Mouse (Mus musculus): ENCODE data around the gene Itfg2. TPM values are rescaled to one million over a fixed set of nuclear protein-coding genes. Genes with fewer than 3 reads are reported as not detected.
A peak's percentile ranks its signal among the peaks of the same experiment; 100 is the strongest.

The Itfg2 gene
- polyA plus RNA-seq, 1 experiment from 2014 or later = 24.4 TPM

DNA sequence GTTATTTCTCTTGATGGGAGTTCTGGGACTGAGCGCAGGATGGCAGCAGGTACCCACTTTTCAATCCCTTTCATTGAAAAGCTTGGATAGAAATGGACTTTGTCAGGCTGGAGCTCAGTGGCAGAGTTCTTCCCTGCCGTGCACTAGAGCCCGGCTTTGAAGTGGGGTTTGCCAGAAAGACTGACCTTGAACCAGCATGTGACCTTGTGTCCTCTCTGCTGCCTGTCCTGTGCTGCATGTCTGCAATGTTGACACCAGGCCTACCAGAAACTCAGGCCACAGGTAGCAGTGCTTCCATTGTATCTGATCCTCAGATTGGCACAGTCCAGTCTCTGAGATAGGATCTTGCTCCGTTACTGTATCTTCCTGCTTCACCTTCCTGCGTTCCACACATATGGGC lies 54.7 kb downstream of the Itfg2 start:
- no peak for ATAC-seq
- no peak overlapping the region for H3K27ac ChIP-seq

DNA sequence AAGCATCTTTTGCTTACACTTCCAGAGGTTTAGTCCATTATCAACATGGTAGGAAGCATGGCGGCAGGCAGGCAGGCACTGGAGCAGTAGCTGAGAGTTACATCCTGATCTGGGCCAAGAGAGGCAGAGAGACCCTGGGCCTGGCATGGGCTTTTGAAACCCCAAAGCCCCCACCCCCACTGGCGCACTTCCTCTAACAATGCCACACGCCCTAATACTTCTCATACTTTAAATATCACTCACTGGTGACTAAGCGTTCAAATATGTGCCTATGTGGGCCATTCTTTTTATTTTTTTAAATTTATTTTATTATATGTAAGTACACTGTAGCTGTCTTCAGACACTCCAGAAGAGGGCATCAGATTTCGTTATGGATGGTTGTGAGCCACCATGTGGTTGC lies 58.3 kb downstream of the Itfg2 start:
- H3K36me3 ChIP-seq = peaks cover 38% of the 10 kb centered on the region
- WGBS = 88% methylated on average over 5 of the region's 5 CpGs
- no peak for ATAC-seq

More for the DNA sequence above, 54.7 kb downstream of the Itfg2 start:
- H3K4me2 ChIP-seq (replicated peaks) = no peak overlapping the region
- no peaks in the 10 kb centered on the region for H3K4me1 ChIP-seq (replicated peaks)
- H3K9me3 ChIP-seq = no peaks in the 10 kb centered on the region
- 88% methylated on average over 5 of the region's 5 CpGs for WGBS
- H3K27me3 ChIP-seq (replicated peaks) = no peaks in the 10 kb centered on the region
- no peak overlapping the region for H3K9ac ChIP-seq
- peaks cover 72% of the 10 kb centered on the region for H3K36me3 ChIP-seq
- no peak overlapping the region for H3K4me3 ChIP-seq (replicated peaks)

DNA sequence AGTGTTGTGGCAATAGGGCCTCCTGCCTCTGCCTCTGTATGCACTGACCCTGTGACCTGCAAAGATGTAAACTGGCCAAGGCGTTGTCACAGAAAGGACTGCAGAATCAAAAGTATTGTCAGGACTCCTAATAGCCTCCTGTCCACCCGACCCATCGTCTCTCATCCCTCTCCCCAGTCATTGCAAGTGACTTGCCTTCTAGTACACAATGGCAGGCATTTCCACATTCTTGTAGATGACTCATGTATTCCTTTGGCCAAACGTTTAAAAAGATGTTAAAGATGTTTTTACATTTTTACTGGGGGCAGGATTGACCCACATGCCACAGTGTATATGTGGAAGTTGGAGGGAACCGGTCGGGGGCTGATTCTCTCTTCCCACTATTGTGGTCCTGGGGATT lies 60.0 kb downstream of the Itfg2 start:
- 74% methylated on average over 6 of the region's 6 CpGs for WGBS
- no peak for ATAC-seq
- H3K4me2 ChIP-seq (replicated peaks) = no peak overlapping the region
- no peak overlapping the region for H3K4me3 ChIP-seq (replicated peaks)
- H3K36me3 ChIP-seq = peaks cover 22% of the 10 kb centered on the region
- H3K27ac ChIP-seq = no peak overlapping the region
- no peaks in the 10 kb centered on the region for H3K9me3 ChIP-seq
- H3K4me1 ChIP-seq (replicated peaks) = peaks cover 14% of the 10 kb centered on the region
- no peaks in the 10 kb centered on the region for H3K27me3 ChIP-seq (replicated peaks)
- H3K9ac ChIP-seq = no peak overlapping the region

More for the DNA sequence above, 58.3 kb downstream of the Itfg2 start:
- peaks cover 10% of the 10 kb centered on the region for H3K4me1 ChIP-seq (replicated peaks)
- no peak overlapping the region for H3K27ac ChIP-seq
- H3K27me3 ChIP-seq (replicated peaks) = no peaks in the 10 kb centered on the region
- no peak overlapping the region for H3K4me3 ChIP-seq (replicated peaks)
- H3K9ac ChIP-seq = no peak overlapping the region
- no peaks in the 10 kb centered on the region for H3K9me3 ChIP-seq
- no peak overlapping the region for H3K4me2 ChIP-seq (replicated peaks)

DNA sequence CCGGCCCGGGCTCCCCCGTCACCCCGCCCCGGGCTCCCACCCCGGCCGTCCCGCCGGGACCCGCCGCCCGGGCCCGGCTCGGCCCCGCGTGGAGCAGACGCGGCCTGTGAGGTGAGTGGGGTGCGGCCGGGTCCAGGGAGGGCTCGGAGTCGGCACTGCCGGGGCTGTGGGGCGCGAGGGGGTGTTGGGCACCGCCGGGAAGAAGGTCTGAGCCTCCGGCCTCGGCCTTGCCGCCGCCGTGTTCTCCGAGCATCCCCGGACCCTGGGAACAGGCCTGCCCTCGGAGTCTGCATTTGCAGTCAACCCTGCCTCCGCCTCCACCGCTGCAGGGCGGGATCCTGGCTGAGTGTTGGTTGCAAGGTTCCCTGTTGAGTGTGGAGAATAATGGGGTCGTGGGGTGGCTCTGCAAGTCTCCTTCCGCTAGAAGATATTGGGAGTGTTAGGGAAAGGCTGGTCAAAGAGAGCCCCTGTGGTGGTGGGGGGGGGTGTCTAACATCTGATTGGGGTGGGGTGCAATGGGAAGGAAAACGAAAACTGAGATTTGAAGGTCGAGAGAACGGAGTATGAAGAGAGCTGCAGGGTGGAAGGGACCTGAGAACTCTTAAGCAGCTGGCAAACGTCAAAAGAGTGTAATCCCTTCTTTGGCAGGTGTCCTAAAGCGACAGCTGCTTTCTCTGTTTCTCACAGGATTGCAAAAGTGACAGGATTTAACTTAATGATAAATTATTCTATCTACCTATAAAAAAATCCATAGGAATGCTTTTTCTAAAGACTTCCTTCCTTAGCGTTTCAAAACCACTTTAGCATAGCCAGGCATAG lies 61.5 kb downstream of the Itfg2 start:
- Histone ChIP-seq H3K4me2 (replicated peaks) (peak overlapping the region; percentile 78), H3K4me3 (replicated peaks) (peak overlapping the region; percentile 98), H3K9me3 (no peaks in the 10 kb centered on the region), H3K9ac (peak overlapping the region; percentile 89), H3K36me3 (peaks cover 22% of the 10 kb centered on the region), H3K27me3 (replicated peaks) (no peaks in the 10 kb centered on the region), H3K4me1 (replicated peaks) (peaks cover 14% of the 10 kb centered on the region), H3K27ac (peak overlapping the region; percentile 96)
- under 1% methylated on average over 45 of the region's 46 CpGs for WGBS
- peak; percentile 60; the same call in 1 of the 2 replicates for ATAC-seq

DNA sequence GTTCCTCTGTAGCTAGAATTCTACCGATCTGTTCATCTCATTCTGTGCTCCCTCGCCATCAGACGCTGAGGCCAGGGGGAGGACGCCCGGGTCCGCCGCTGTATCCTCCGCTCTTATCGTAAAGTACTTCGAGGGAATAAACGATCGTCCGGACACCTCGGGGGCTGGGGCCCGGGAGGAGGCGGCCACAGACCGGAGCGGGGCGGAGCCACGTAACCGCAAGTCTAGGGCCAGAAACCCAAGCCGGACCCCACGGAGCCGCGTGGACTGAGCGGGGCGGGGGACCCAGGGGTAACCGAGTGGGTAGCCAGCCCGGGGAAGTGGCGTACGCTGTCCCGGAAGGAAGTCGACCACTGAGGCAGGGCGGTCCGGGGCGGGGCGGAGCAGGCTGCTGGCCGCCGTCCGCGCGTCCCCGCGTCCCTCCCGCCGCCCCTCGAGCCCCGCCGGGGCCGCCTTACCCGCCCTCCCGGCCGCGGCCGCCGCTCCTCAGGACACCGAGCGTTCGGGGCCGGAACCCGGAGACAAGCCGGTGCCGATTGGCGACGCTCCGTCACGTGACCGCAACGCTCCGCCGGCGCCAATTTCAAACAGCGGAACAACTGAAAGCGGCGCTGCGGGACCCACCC lies 62.2 kb downstream of the Itfg2 start, which contains the start of the genes Rhno1 and Foxm1:
TSS of gene Rhno1 (minus strand) at position 531 of the 626 bp plus-strand sequence.
TSS of gene Foxm1 (plus strand) at position 587 of the 626 bp plus-strand sequence.
- Histone ChIP-seq H3K9ac (peak within 1 kb of the TSS; percentile 89), H3K36me3 (peaks cover 24% of the 10 kb centered on the region), H3K4me2 (replicated peaks) (peak within 1 kb of the TSS; percentile 78), H3K4me3 (replicated peaks) (peak within 1 kb of the TSS; percentile 98), H3K9me3 (no peaks in the 10 kb centered on the region), H3K27me3 (replicated peaks) (no peaks in the 10 kb centered on the region), H3K4me1 (replicated peaks) (peaks cover 14% of the 10 kb centered on the region), H3K27ac (peak within 1 kb of the TSS; percentile 96)
- ATAC-seq = peak; percentile 93
- under 1% methylated on average over 76 of the region's 76 CpGs for WGBS

DNA sequence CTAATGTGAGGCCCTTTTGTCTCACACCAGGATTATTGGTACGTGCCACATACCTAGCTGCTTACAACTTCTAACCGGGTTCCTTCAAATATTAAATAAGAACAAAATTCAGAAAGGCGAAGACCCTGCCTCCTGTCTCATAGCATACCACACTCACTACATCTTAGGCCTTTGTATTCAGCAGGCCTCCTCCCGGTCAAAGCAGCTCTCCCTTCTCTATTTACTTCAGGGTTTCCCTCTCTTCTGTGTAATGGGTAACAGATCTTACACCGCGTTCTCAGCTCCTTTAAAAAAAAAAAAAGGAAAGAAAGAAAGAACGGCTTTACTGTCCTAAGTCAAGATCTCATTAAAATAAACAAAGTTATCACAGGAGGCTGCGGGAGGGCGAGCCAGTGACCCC lies 62.8 kb downstream of the Itfg2 start:
- H3K27ac ChIP-seq = peak overlapping the region; percentile 96
- ATAC-seq = no peak
- H3K9me3 ChIP-seq = no peaks in the 10 kb centered on the region

More for the DNA sequence above, 62.8 kb downstream of the Itfg2 start:
- H3K4me3 ChIP-seq (replicated peaks) = peak overlapping the region; percentile 98
- no peaks in the 10 kb centered on the region for H3K27me3 ChIP-seq (replicated peaks)
- H3K4me1 ChIP-seq (replicated peaks) = peaks cover 14% of the 10 kb centered on the region
- H3K9ac ChIP-seq = peak overlapping the region; percentile 89
- 13% methylated on average over 9 of the region's 9 CpGs for WGBS
- H3K36me3 ChIP-seq = peaks cover 22% of the 10 kb centered on the region
- peak overlapping the region; percentile 78 for H3K4me2 ChIP-seq (replicated peaks)

Other genes with a start within 250 kb of the Itfg2 start
- gene Tead4, start 124.1 kb downstream of the Itfg2 start, polyA plus RNA-seq (2015; fragmentation: Nextera tagmentation; extraction: Ambion mirVana) = 2.2 and 2.5 TPM in 2 replicates
- gene Tulp3, start 69.1 kb downstream of the Itfg2 start, polyA plus RNA-seq (2015; fragmentation: Nextera tagmentation; extraction: Ambion mirVana) = 10.4 and 11.9 TPM in 2 replicates
- gene Rhno1, start 62.0 kb downstream of the Itfg2 start, polyA plus RNA-seq (2015; fragmentation: Nextera tagmentation; extraction: Ambion mirVana) = 97.9 and 107 TPM in 2 replicates
- gene Foxm1, start 62.0 kb downstream of the Itfg2 start, polyA plus RNA-seq (2015; fragmentation: Nextera tagmentation; extraction: Ambion mirVana) = 25.7 and 26.3 TPM in 2 replicates
- 0.13 and 0.16 TPM in 2 replicates for gene Tex52, start 49.5 kb downstream of the Itfg2 start, polyA plus RNA-seq (2015; fragmentation: Nextera tagmentation; extraction: Ambion mirVana)
- gene Gm44596, start 49.4 kb downstream of the Itfg2 start, polyA plus RNA-seq (2015; fragmentation: Nextera tagmentation; extraction: Ambion mirVana) = not detected in 2 replicates
- 4.9 TPM in 2 replicates for gene Nrip2, start 25.6 kb downstream of the Itfg2 start, polyA plus RNA-seq (2015; fragmentation: Nextera tagmentation; extraction: Ambion mirVana)
- 511 and 518 TPM in 2 replicates for gene Fkbp4, start 13.7 kb upstream of the Itfg2 start, polyA plus RNA-seq (2015; fragmentation: Nextera tagmentation; extraction: Ambion mirVana)
- gene Pzp, start 101.8 kb upstream of the Itfg2 start, polyA plus RNA-seq (2015; fragmentation: Nextera tagmentation; extraction: Ambion mirVana) = 2.0 and 3.8 TPM in 2 replicates
- 2.7 and 3.6 TPM in 2 replicates for gene A2ml1, start 156.7 kb upstream of the Itfg2 start, polyA plus RNA-seq (2015; fragmentation: Nextera tagmentation; extraction: Ambion mirVana)
- gene Klrb1a, start 198.6 kb upstream of the Itfg2 start, polyA plus RNA-seq (2015; fragmentation: Nextera tagmentation; extraction: Ambion mirVana) = not detected in 2 replicates
- 11.4 and 15.9 TPM in 2 replicates for gene Clec2h, start 237.5 kb upstream of the Itfg2 start, polyA plus RNA-seq (2015; fragmentation: Nextera tagmentation; extraction: Ambion mirVana)

Measured in intestine, embryonic 15.5 days (tissue).